Mouse (Mus musculus): ENCODE data around the gene B4galt5.

DNA sequence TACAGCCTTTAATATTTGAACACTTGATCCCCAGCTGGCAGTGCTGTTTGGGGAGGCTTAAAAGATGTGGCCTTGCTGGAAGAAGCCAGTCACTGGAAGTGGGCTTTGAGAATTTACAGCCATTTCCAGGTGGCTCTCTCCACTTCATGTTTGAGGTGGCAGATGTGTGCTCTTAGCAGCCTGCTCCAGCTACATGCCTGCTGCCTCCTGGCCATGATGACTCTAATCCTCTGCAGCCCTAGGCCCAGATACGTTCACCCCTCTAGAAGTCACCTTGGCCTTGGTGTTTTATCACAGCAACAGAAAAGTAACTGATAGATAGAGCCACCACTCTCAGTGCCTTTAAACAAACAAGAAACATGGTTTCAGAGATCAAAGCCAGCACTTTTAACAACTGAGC lies 46.3 kb downstream of the B4galt5 start:
- TF ChIP-seq SIN3A (IDR thresholded peaks at IDR 0.05; ENCODE audit: low read length) (no peak), ZC3H11A (IDR thresholded peaks at IDR 0.05; ENCODE audit: low read depth, low read length) (no peak), USF1 (IDR thresholded peaks at IDR 0.05; ENCODE audit: low read depth, low read length) (no peak), CTCF (IDR thresholded peaks at IDR 0.05 in 2 of 3, conservative IDR thresholded peaks at IDR 0.05 in 1 of 3; ENCODE audit: control insufficient read depth in 1 of 3, insufficient read depth in 1 of 3, low read depth in 2 of 3, low read length in 3 of 3, poor library complexity in 1 of 3, severe bottlenecking in 1 of 3) (no peak), POLR2A (IDR thresholded peaks at IDR 0.05; ENCODE audit: control insufficient read depth in 1 of 2, insufficient read depth in 1 of 2, low read depth in 1 of 2, low read length in 2 of 2, poor library complexity in 1 of 2) (no peak), UBTF (IDR thresholded peaks at IDR 0.05; ENCODE audit: borderline replicate concordance, insufficient read depth, low read depth, low read length) (no peak), NRF1 (IDR thresholded peaks at IDR 0.05; ENCODE audit: insufficient read depth, low read depth, low read length, poor library complexity, severe bottlenecking) (no peak)
